Mouse (Mus musculus) limb, embryonic 15.5 days (tissue): ENCODE data around the gene Syne2. TPM values are rescaled to one million over a fixed set of nuclear protein-coding genes. Genes with fewer than 3 reads are reported as not detected.

Experiments used
- ATAC-seq: fragments of 200-750 bp; cut with Nextera tagmentation; 2 replicates; pipeline ENCODE4 v1.8.0; 2017; ENCODE audit warnings: low read depth, moderate TSS enrichment; ENCODE audit not compliant: insufficient number of reproducible peaks, low FRiP score, low TSS enrichment
- H3K27ac ChIP-seq: fragments of 300-500 bp; sonication (generic); 2 replicates; pipeline ENCODE4 v1.5.1; 2015; ENCODE audit warnings: moderate library complexity, mild to moderate bottlenecking, inconsistent platforms
- H3K27me3 ChIP-seq: fragments of 300-500 bp; sonication (generic); 2 replicates; pipeline ENCODE4 v1.6.1; 2015; ENCODE audit warnings: inconsistent platforms
- H3K36me3 ChIP-seq: fragments of 300-500 bp; sonication (generic); 2 replicates; pipeline ENCODE4 v1.6.1; 2015; ENCODE audit warnings: inconsistent platforms
- H3K4me1 ChIP-seq: fragments of 300-500 bp; sonication (generic); 2 replicates; pipeline ENCODE4 v1.6.1; 2015; ENCODE audit warnings: inconsistent platforms
- H3K4me2 ChIP-seq: fragments of 300-500 bp; sonication (generic); 2 replicates; pipeline ENCODE4 v1.6.1; 2015; ENCODE audit warnings: mild to moderate bottlenecking, inconsistent platforms
- H3K4me3 ChIP-seq: fragments of 300-500 bp; sonication (generic); 2 replicates; pipeline ENCODE4 v1.5.1; 2015; ENCODE audit warnings: mild to moderate bottlenecking, inconsistent platforms
- H3K9ac ChIP-seq: fragments of 300-500 bp; sonication (generic); 2 replicates; pipeline ENCODE4 v1.6.1; 2015; ENCODE audit warnings: inconsistent platforms
- H3K9me3 ChIP-seq: fragments of 300-500 bp; sonication (generic); 2 replicates; pipeline ENCODE4 v1.6.1; 2016; ENCODE audit warnings: inconsistent platforms
- WGBS: fragments of 180-500 bp; shearing (Covaris S2); methylation state at CpG from one replicate; pipeline ENCODE4 v1.1.7; 2015; 5-methylcytosine and 5-hydroxymethylcytosine counted together
- polyA plus RNA-seq: library from polyadenylated mRNA; unstranded; fragments of >200 nt; fragmentation: Nextera tagmentation; extraction: Ambion mirVana; gene quantifications from 2 replicates; pipeline ENCODE4 v1.2.1, GENCODE M21; 2015

The Syne2 gene
- polyA plus RNA-seq, 1 experiment from 2014 or later = 45.9 TPM

DNA sequence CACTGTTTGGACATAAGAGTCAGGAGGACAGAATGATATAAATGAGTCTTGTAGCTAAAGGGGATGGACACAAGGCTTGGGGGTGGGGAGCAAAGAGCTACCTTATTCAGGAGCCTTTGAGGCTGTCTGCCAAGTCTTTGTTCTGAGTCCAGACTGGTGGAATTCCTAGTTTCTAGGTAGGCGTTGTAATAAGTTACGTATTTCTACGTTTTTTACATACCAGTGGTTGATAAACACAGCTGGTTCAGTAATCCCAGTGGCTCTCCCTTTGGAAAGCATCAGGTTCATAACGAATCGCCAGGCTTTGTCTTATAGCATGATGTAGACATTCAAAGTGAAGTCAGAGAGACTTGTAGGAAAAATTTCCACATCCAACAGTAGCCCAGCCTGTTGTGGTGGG lies 161.1 kb downstream of the Syne2 start:
- WGBS = 71% methylated on average over 5 of the region's 5 CpGs
- Histone ChIP-seq H3K9me3 (no peaks in the 10 kb centered on the region), H3K27ac (no peak overlapping the region), H3K4me1 (peaks cover 8% of the 10 kb centered on the region; the same call in 1 of the 2 replicates), H3K4me3 (no peak overlapping the region), H3K36me3 (peaks cover 5% of the 10 kb centered on the region; the same call in 1 of the 2 replicates), H3K27me3 (no peaks in the 10 kb centered on the region), H3K9ac (no peak overlapping the region), H3K4me2 (no peak overlapping the region)
- no peak for ATAC-seq

DNA sequence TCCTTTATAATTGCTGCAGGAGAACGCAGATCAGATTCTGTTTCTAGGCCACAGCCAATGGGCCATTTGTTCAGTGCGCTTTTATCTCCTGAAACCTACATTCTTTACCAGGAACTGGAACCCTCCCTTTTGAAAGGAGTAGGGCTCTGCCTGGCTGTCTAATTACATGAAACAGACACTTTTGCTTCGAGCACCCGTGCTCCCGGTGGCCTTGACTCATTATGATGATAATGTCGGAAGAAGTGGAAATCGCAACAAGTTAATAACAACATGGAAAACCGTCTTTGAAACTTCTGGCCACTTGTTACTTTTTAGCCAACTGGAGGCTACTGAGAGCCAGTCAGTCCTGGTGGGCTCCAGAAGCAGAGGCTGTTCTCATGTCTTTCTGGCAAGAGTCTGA lies 165.4 kb downstream of the Syne2 start:
- Histone ChIP-seq H3K9me3 (no peaks in the 10 kb centered on the region), H3K9ac (no peak overlapping the region), H3K4me2 (no peak overlapping the region), H3K27ac (peak overlapping the region; percentile 13; the same call in 1 of the 2 replicates), H3K36me3 (peaks cover 14% of the 10 kb centered on the region; the same call in 1 of the 2 replicates), H3K4me3 (no peak overlapping the region), H3K27me3 (no peaks in the 10 kb centered on the region), H3K4me1 (peaks cover 8% of the 10 kb centered on the region; the same call in 1 of the 2 replicates)
- no peak for ATAC-seq
- 66% methylated on average over 8 of the region's 8 CpGs for WGBS

DNA sequence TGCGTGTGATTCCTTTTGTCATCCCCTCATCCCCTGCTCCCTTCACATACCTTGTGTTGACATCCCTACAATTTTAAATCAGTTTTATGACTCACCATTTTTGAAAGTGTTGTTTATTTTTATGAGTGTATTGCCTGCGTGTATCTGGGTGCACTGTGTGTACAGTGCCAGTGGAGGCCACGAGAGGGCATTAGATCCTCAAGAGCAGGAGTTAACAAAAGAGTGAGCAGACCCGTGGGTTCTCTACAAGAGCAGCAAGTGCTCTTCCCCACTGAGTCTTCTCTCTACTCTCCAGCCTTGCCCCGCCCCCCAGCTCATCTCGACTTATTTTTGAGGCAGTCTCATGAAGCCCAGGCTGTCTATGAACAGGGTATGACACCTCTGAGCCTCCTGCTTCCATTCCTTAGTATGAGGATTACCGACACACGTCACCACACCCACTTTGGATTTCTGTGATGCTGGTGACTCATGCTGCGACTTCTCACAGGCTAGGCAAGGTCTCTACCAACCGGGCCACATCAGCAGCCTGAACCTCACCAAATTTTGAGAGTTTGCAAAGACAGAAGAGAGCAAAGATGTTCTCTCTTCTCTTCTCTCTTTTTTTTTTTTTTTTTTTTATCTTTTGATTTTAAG lies 174.4 kb downstream of the Syne2 start:
- no peak for ATAC-seq

DNA sequence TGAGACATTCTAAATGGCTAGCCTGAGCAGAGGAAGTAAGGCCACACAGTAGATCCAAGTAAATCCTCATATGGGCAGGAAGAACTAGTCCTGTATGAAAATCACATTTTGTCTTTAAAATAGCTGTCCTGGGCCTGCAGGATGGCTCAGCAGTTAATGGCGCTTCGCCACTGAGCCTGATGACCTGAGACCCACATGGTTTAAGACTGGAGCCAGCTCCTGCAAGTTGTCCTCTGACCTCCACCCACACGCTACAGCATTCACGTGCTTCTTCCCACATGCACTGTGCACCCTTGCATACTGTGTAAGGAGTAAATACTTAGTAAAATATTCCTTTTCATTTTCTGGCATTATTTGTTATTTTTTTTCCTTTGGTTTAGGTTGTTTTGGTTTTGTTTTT lies 175.0 kb downstream of the Syne2 start:
- no peak for ATAC-seq
- Histone ChIP-seq H3K36me3 (peaks cover 37% of the 10 kb centered on the region), H3K4me3 (no peak overlapping the region), H3K9ac (no peak overlapping the region), H3K4me2 (no peak overlapping the region), H3K4me1 (no peaks in the 10 kb centered on the region), H3K9me3 (no peaks in the 10 kb centered on the region), H3K27me3 (no peaks in the 10 kb centered on the region), H3K27ac (no peak overlapping the region)
- 92% methylated on average over 4 of the region's 4 CpGs for WGBS

More for the DNA sequence above, 174.4 kb downstream of the Syne2 start:
- peaks cover 40% of the 10 kb centered on the region for H3K36me3 ChIP-seq
- 80% methylated on average over 10 of the region's 10 CpGs for WGBS
- H3K4me3 ChIP-seq = no peak overlapping the region
- no peak overlapping the region for H3K9ac ChIP-seq
- no peak overlapping the region for H3K27ac ChIP-seq
- no peaks in the 10 kb centered on the region for H3K27me3 ChIP-seq
- no peaks in the 10 kb centered on the region for H3K4me1 ChIP-seq
- H3K9me3 ChIP-seq = no peaks in the 10 kb centered on the region
- no peak overlapping the region for H3K4me2 ChIP-seq

DNA sequence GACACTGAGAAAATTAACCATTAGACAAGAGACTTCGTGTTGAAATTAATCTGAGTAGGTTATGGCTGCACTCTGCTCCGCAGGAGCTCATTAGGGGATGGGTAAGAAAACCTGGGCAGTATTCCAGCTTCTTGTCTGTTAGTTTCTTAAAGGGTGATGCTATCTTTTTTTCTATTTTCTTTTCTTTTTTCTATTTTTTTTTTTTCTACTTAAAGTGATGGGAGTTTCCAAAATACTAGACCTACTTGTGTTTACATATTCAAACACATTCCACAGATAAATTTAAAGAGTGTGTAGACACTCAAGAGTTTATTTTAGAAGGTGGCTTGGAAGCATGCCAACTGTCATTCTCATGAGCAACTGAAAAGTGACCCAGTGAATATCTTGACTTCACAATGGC lies 177.2 kb downstream of the Syne2 start:
- ATAC-seq = no peak
- WGBS = 49% methylated on average over 2 of the region's 2 CpGs
- H3K9me3 ChIP-seq = no peaks in the 10 kb centered on the region
- H3K4me1 ChIP-seq = no peaks in the 10 kb centered on the region
- no peak overlapping the region for H3K4me2 ChIP-seq
- H3K36me3 ChIP-seq = peaks cover 20% of the 10 kb centered on the region
- H3K27me3 ChIP-seq = no peaks in the 10 kb centered on the region
- no peak overlapping the region for H3K27ac ChIP-seq
- no peak overlapping the region for H3K9ac ChIP-seq
- H3K4me3 ChIP-seq = no peak overlapping the region

DNA sequence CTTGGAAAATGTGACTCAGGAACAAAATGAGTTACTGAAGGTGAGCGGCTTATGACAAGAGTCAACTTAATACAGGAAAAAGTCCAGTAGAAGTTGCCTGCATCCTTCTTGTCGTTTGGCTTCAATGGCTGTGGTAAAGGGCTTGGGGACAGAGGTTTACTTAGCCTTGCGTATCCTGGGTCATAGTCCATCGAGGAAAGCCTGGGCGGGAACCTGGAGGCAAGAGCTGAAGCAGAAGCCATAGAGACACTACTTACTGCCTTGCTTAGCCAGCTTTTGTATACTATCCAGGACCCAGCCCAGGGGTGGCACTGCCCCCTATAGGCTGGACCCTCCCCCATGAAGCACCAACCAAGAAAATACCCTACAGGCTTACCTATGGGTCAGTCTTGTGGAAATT lies 179.6 kb downstream of the Syne2 start:
- no peak for ATAC-seq
- no peaks in the 10 kb centered on the region for H3K27me3 ChIP-seq
- no peak overlapping the region for H3K27ac ChIP-seq
- H3K4me3 ChIP-seq = no peak overlapping the region
- no peaks in the 10 kb centered on the region for H3K9me3 ChIP-seq
- H3K4me2 ChIP-seq = no peak overlapping the region
- no peak overlapping the region for H3K9ac ChIP-seq
- WGBS = 89% methylated on average over 5 of the region's 5 CpGs
- no peaks in the 10 kb centered on the region for H3K4me1 ChIP-seq
- 0 out of 2 replicates have a peak, but pooled peaks cover 8% of the 10 kb centered on the region for H3K36me3 ChIP-seq

DNA sequence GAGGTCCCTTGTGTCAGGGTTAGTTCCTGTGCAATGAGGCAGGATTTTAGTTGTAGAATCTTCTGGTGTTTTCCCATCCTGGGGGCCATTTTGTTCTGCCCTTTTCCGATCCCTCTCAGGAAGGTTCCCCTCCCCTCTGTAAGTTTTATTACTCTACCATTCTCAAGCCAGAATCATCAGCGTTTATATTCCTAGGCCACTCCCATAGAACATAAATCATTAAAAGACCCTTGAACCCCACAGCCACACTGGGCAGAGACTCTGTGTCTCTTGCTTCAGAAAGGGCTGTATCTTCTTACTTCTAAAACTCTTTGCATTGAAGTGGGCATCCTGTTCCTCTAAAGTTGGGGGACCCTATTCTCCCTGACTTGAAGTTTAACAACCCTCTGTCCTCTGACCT lies 180.5 kb downstream of the Syne2 start:
- 58% methylated on average over 2 of the region's 2 CpGs for WGBS

DNA sequence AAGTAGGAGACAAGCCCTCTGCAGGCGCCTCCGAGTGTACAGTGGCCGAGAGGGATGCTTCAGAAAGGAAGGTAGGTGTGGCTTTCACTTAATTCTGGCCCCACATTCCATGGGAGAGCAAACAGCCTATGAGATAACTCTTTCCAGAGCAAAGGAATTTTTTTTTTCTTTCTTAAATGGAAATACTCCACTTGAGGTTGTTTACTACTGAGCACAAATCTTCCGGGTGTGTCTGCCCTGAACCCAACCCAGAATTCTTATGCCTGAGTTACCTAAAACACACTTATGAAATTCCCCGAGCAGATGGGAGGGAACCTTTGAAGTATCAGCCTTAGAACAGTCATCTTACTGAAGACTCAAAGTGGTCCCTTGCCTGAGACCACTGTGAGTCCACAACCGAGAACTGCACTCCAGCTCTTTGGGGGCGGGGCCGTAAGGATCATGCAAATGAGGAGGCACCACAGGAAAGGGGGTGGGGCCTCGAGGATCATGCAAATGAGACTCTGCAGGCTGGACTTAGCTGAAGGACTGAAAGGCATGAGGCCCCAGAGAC lies 186.8 kb downstream of the Syne2 start:
- Histone ChIP-seq H3K4me2 (no peak overlapping the region), H3K4me1 (no peaks in the 10 kb centered on the region), H3K27me3 (no peaks in the 10 kb centered on the region), H3K27ac (no peak overlapping the region), H3K9ac (no peak overlapping the region), H3K4me3 (no peak overlapping the region), H3K9me3 (no peaks in the 10 kb centered on the region), H3K36me3 (peaks cover 22% of the 10 kb centered on the region)
- no peak for ATAC-seq
- WGBS = 43% methylated on average over 9 of the region's 9 CpGs

More for the DNA sequence above, 180.5 kb downstream of the Syne2 start:
- H3K4me2 ChIP-seq = no peak overlapping the region
- H3K27ac ChIP-seq = no peak overlapping the region
- H3K9ac ChIP-seq = no peak overlapping the region
- H3K4me3 ChIP-seq = no peak overlapping the region
- 0 out of 2 replicates have a peak, but pooled peaks cover 6% of the 10 kb centered on the region for H3K36me3 ChIP-seq
- no peaks in the 10 kb centered on the region for H3K9me3 ChIP-seq
- no peaks in the 10 kb centered on the region for H3K4me1 ChIP-seq
- no peaks in the 10 kb centered on the region for H3K27me3 ChIP-seq
- no peak for ATAC-seq

DNA sequence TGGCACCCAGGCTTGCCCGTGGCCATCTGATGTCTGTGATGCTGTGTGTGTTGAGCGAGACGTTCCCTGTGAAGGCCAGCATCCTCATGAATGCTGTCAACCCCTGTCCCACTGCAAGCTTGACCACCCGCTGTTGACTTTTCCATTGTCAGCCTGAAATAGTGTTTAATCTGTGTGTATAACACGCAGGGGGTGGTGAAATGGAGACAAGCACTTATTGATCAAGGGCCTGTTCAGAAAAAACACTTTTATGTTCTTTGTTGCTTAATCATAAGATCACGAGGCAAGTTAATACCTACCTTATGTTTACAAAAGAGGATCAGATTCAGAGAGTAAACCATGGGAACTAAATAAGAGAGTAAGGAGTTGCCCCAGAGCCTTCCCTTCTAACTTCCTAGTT lies 191.1 kb downstream of the Syne2 start:
- H3K4me3 ChIP-seq = no peak overlapping the region
- no peak for ATAC-seq
- H3K9ac ChIP-seq = no peak overlapping the region
- H3K9me3 ChIP-seq = no peaks in the 10 kb centered on the region
- peaks cover 19% of the 10 kb centered on the region for H3K36me3 ChIP-seq
- no peaks in the 10 kb centered on the region for H3K27me3 ChIP-seq
- 80% methylated on average over 6 of the region's 6 CpGs for WGBS
- no peak overlapping the region for H3K27ac ChIP-seq
- no peak overlapping the region for H3K4me2 ChIP-seq
- no peaks in the 10 kb centered on the region for H3K4me1 ChIP-seq

DNA sequence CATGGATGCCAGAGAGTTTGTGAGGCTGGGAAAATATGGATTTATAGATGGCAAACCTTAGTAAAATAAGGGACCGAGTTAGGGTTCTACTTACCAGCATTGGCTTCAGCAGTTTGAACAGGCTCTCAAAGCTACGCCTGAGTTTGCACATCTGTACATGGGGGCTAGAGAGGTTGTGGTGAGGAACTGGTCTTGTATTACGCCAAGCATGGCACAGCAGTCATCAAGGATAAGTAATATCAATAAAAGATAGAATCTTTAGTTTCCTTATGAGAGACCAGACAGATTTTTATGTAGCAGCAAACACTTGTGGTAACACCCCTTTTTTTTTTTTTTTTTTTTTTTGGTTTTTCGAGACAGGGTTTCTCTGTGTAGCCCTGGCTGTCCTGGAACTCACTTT lies 194.9 kb downstream of the Syne2 start:
- H3K9me3 ChIP-seq = no peaks in the 10 kb centered on the region
- no peaks in the 10 kb centered on the region for H3K27me3 ChIP-seq
- no peak overlapping the region for H3K4me3 ChIP-seq
- no peak overlapping the region for H3K9ac ChIP-seq
- no peak overlapping the region for H3K27ac ChIP-seq
- H3K36me3 ChIP-seq = peaks cover 15% of the 10 kb centered on the region
- no peak overlapping the region for H3K4me2 ChIP-seq
- peaks cover 4% of the 10 kb centered on the region; the same call in 1 of the 2 replicates for H3K4me1 ChIP-seq
- WGBS = 93% methylated on average over 3 of the region's 4 CpGs
- ATAC-seq = no peak

DNA sequence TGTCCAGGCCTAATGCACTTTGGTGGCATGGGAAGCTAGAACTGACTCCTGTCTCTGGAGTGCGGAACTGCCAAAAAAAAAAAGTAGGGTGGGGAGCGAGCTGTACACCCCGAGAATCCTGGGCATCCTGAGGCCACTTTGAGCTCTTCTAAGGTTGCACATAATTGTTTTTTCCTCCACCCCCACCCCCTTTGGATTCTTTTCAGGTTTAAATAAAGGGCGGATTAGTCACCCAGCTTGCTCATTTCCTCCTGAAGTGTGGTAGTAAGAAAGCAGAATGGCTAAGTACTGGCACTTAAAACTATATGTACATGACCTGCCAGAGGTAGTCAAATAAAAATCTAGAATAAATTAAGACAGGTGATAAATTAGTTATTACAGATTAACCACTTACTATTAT lies 195.5 kb downstream of the Syne2 start:
- Histone ChIP-seq H3K36me3 (peaks cover 18% of the 10 kb centered on the region), H3K4me1 (peaks cover 6% of the 10 kb centered on the region; the same call in 1 of the 2 replicates), H3K9me3 (no peaks in the 10 kb centered on the region), H3K4me3 (no peak overlapping the region), H3K27me3 (no peaks in the 10 kb centered on the region), H3K9ac (no peak overlapping the region), H3K4me2 (no peak overlapping the region), H3K27ac (no peak overlapping the region)
- ATAC-seq = no peak
- 64% methylated on average over 4 of the region's 4 CpGs for WGBS

DNA sequence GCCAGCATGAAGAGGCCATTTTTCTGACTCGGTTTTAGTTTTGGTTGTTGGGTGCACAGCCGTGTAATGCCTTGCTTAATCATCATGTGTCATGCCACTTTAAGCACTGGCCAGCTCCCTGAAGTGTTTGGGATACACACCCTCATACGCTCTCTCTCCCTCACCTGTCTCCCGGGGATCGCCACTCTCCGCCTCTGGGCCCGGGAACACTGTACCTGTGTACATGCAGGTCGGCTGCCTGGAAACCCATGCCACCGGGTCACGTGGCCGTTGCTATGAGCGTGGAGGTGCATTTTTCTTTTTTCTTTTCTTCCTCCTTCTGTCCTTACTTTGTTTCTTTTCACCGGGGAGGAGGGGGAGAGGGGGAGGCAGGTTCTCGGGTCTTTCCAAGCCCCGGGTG lies 197.1 kb downstream of the Syne2 start:
- peaks cover 9% of the 10 kb centered on the region for H3K4me1 ChIP-seq
- 0 out of 2 replicates have a peak, but pooled peaks cover 4% of the 10 kb centered on the region for H3K36me3 ChIP-seq
- H3K9ac ChIP-seq = no peak overlapping the region
- peak overlapping the region; percentile 69 for H3K27ac ChIP-seq
- ATAC-seq = no peak
- 68% methylated on average over 15 of the region's 15 CpGs for WGBS
- H3K4me2 ChIP-seq = no peak overlapping the region
- H3K9me3 ChIP-seq = no peaks in the 10 kb centered on the region
- no peaks in the 10 kb centered on the region for H3K27me3 ChIP-seq
- H3K4me3 ChIP-seq = no peak overlapping the region
